Mouse (Mus musculus) adrenal gland, postnatal 0 days (tissue): Measurements from ENCODE around the gene Efhc1. TPM values are rescaled to one million over a fixed set of nuclear protein-coding genes. Genes with fewer than 3 reads are reported as not detected.

Experiments used
- polyA plus RNA-seq: library from polyadenylated mRNA; unstranded; fragments of >200 nt; fragmentation: Nextera tagmentation; extraction: Ambion mirVana; gene quantifications from 2 replicates; pipeline ENCODE4 v1.2.1, GENCODE M21; 2015

Efhc1 gene
- 2.3 and 2.7 TPM in 2 replicates for polyA plus RNA-seq

DNA sequence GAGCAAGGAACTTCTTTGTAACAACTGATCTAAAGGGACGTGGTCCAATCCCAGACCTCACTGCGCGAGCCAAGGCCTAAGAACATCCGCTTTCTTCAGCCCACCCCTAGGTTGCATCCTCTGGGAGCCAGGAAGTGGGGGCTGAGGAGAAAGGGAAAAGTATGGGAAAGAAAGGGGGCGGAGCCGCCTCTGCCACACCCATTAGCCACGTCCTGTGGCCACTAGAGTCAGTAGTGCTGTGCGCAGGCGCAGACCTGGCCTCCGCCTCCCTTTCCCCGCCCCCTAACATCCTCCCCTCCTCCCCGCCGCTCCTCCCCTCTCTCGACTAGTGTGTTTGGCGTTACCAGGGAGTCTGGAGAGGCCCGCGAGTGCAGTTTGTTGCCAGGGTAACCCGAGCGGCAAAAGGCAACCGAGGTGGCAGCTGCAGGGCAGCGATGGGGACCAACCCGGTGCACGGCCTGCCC is at the start of gene Efhc1:
Gene Efhc1, plus strand, starts transcription at position 327 of the 464 bp plus-strand sequence.

Other genes with a start within 250 kb of the Efhc1 start
- not detected in 2 replicates for gene Il17a, start 220.7 kb upstream of the Efhc1 start, polyA plus RNA-seq
- 0.17 and 0.20 TPM in 2 replicates for gene Il17f, start 161.0 kb upstream of the Efhc1 start, polyA plus RNA-seq
- gene Mcm3, start 131.3 kb upstream of the Efhc1 start, polyA plus RNA-seq: 28.6 and 46.7 TPM in 2 replicates
- gene Paqr8, start 61.0 kb upstream of the Efhc1 start, polyA plus RNA-seq: 8.2 and 23.0 TPM in 2 replicates
- gene Tram2, start 127.6 kb downstream of the Efhc1 start, polyA plus RNA-seq: 3.5 and 4.0 TPM in 2 replicates